Mouse (Mus musculus) cerebellum, adult (tissue): ENCODE measurements around the gene Selenok.

Experiments used
- ATAC-seq: cut with Nextera tagmentation; 2 replicates; pipeline ENCODE4 v1.9.2; 2017; ENCODE audit warnings: mild to moderate bottlenecking, moderate library complexity, mixed read lengths; ENCODE audit not compliant: insufficient number of reproducible peaks, low FRiP score, low TSS enrichment

The Selenok gene

GRCm38 (mm10) chr14:30024387-30024786 is 56.3 kb downstream of the Selenok start:
- ATAC-seq, result no peak
